21 mouse cellular contexts compared by ENCODE assay signal in genomic region chr1:126573097-126573496, GRCm38 (mm10).
DNase-seq lines count a peak whose midpoint lies in the region; ATAC-seq and TF ChIP-seq lines count a peak whose summit lies in the region.
"Had no signal": no experiment of that assay in that cellular context is flagged by ENCODE, and none has a peak within 500 bp of the region (broad histone marks: within the 10 kb centered on the region; RNA-seq: fewer than 3 reads in every experiment).

No protein-coding gene starts in this region.

- H3K27me3 ChIP-seq in forebrain, embryonic 13.5 days = no peaks in the 10 kb centered on the region
- H3K27me3 ChIP-seq in forebrain, embryonic 12.5 days = no peaks in the 10 kb centered on the region
- H3K27me3 ChIP-seq in kidney, postnatal 0 days (ENCODE audit: insufficient read depth, low read length) = no peaks in the 10 kb centered on the region
- H3K27me3 ChIP-seq in midbrain, embryonic 11.5 days (ENCODE audit: control insufficient read depth, insufficient read depth, low read length) = no peaks in the 10 kb centered on the region
- H3K27me3 ChIP-seq in midbrain, embryonic 13.5 days = no peaks in the 10 kb centered on the region
- H3K27me3 ChIP-seq: CH12.LX, Patski had no signal

- TF ChIP-seq CTCF in kidney, postnatal 0 days (IDR thresholded peaks at IDR 0.05; ENCODE audit: low read depth) = no peak

- H3K27ac ChIP-seq in forebrain, embryonic 13.5 days = 0 out of 2 replicates have a peak overlapping the region, but pooled peaks have one; percentile 12
- no peak overlapping the region for H3K27ac ChIP-seq in forebrain, embryonic 12.5 days
- no peak overlapping the region for H3K27ac ChIP-seq in kidney, postnatal 0 days
- no peak overlapping the region for H3K27ac ChIP-seq in midbrain, embryonic 11.5 days (ENCODE audit: low read depth, low read length)
- H3K27ac ChIP-seq in midbrain, embryonic 13.5 days = no peak overlapping the region

- H3K4me2 ChIP-seq in forebrain, embryonic 13.5 days = no peak overlapping the region
- H3K4me2 ChIP-seq in forebrain, embryonic 12.5 days = no peak overlapping the region
- H3K4me2 ChIP-seq in kidney, postnatal 0 days (ENCODE audit: low read length) = no peak overlapping the region
- no peak overlapping the region for H3K4me2 ChIP-seq in midbrain, embryonic 11.5 days
- H3K4me2 ChIP-seq in midbrain, embryonic 13.5 days (replicated peaks) = no peak overlapping the region

- no peak for ATAC-seq in forebrain, embryonic 13.5 days
- ATAC-seq in forebrain, embryonic 12.5 days (ENCODE audit: low FRiP score) = no peak
- peak; percentile 55; the same call in 1 of the 2 replicates for ATAC-seq in kidney, postnatal 0 days (replicated peaks; ENCODE audit: low FRiP score, low read depth)
- ATAC-seq in midbrain, embryonic 11.5 days (ENCODE audit: low FRiP score) = no peak
- ATAC-seq in midbrain, embryonic 13.5 days = no peak
- ATAC-seq: activated CD4-positive, CD25-positive, alpha-beta regulatory T cell, adult 4 months; CD4-positive, CD25-positive, alpha-beta regulatory T cell, adult 4 months; Patski had no signal

- no peaks in the 10 kb centered on the region for H3K9me3 ChIP-seq in forebrain, embryonic 13.5 days (replicated peaks)
- no peaks in the 10 kb centered on the region for H3K9me3 ChIP-seq in forebrain, embryonic 12.5 days
- no peaks in the 10 kb centered on the region for H3K9me3 ChIP-seq in kidney, postnatal 0 days (replicated peaks; ENCODE audit: low read length)
- H3K9me3 ChIP-seq in midbrain, embryonic 11.5 days (ENCODE audit: control insufficient read depth, low read length) = no peaks in the 10 kb centered on the region
- no peaks in the 10 kb centered on the region for H3K9me3 ChIP-seq in midbrain, embryonic 13.5 days

- peak; percentile 55 for DNase-seq in kidney, postnatal 0 days (ENCODE audit: low spot score)
- no peak for DNase-seq in kidney, postnatal 14 days
- DNase-seq in midbrain, embryonic 11.5 days (ENCODE audit: low spot score, missing footprints) = peak; percentile 19
- DNase-seq: adrenal gland, adult 2 months; adrenal gland, adult 8-10 months; adrenal gland, postnatal 10 days; adrenal gland, postnatal 14 days; adrenal gland, postnatal 25 days; adrenal gland, postnatal 36 days; B cell, adult 2 months; cerebellum, adult 11 months; cerebellum, adult 11-12 months; cerebellum, adult 18-20 months had no signal

- H3K9ac ChIP-seq in forebrain, embryonic 13.5 days = no peak overlapping the region
- H3K9ac ChIP-seq in forebrain, embryonic 12.5 days = no peak overlapping the region
- no peak overlapping the region for H3K9ac ChIP-seq in kidney, postnatal 0 days (ENCODE audit: low read depth, low read length)
- H3K9ac ChIP-seq in midbrain, embryonic 11.5 days (ENCODE audit: low read length) = no peak overlapping the region
- H3K9ac ChIP-seq in midbrain, embryonic 13.5 days (replicated peaks) = no peak overlapping the region

- H3K4me3 ChIP-seq in forebrain, embryonic 13.5 days = no peak overlapping the region
- no peak overlapping the region for H3K4me3 ChIP-seq in forebrain, embryonic 12.5 days (replicated peaks)
- no peak overlapping the region for H3K4me3 ChIP-seq in kidney, postnatal 0 days (replicated peaks; ENCODE audit: low read depth, low read length)
- no peak overlapping the region for H3K4me3 ChIP-seq in midbrain, embryonic 11.5 days (ENCODE audit: low read depth, low read length)
- H3K4me3 ChIP-seq in midbrain, embryonic 13.5 days (replicated peaks) = no peak overlapping the region

- H3K4me1 ChIP-seq in forebrain, embryonic 13.5 days = peaks cover 42% of the 10 kb centered on the region
- H3K4me1 ChIP-seq in forebrain, embryonic 12.5 days = peaks cover 36% of the 10 kb centered on the region
- no peaks in the 10 kb centered on the region for H3K4me1 ChIP-seq in kidney, postnatal 0 days (replicated peaks; ENCODE audit: insufficient read depth, low read length)
- H3K4me1 ChIP-seq in midbrain, embryonic 11.5 days (ENCODE audit: control insufficient read depth, insufficient read depth, low read length) = peaks cover 10% of the 10 kb centered on the region; the same call in 1 of the 2 replicates
- peaks cover 39% of the 10 kb centered on the region for H3K4me1 ChIP-seq in midbrain, embryonic 13.5 days (replicated peaks)

- H3K36me3 ChIP-seq in forebrain, embryonic 13.5 days (ENCODE audit: poor library complexity, severe bottlenecking) = no peaks in the 10 kb centered on the region
- H3K36me3 ChIP-seq in forebrain, embryonic 12.5 days (replicated peaks) = no peaks in the 10 kb centered on the region
- no peaks in the 10 kb centered on the region for H3K36me3 ChIP-seq in kidney, postnatal 0 days (ENCODE audit: insufficient read depth, low read length)
- no peaks in the 10 kb centered on the region for H3K36me3 ChIP-seq in midbrain, embryonic 11.5 days (ENCODE audit: control insufficient read depth, insufficient read depth, low read length)
- no peaks in the 10 kb centered on the region for H3K36me3 ChIP-seq in midbrain, embryonic 13.5 days
- H3K36me3 ChIP-seq: G1E had no signal

- WGBS in forebrain, embryonic 13.5 days = 72% methylated on average over 2 of the region's 2 CpGs
- 75% methylated on average over 2 of the region's 2 CpGs for WGBS in forebrain, embryonic 12.5 days
- 40% methylated on average over 2 of the region's 2 CpGs for WGBS in kidney, postnatal 0 days
- 79% methylated on average over 2 of the region's 2 CpGs for WGBS in midbrain, embryonic 11.5 days
- 82% methylated on average over 2 of the region's 2 CpGs for WGBS in midbrain, embryonic 13.5 days
